Mouse (Mus musculus): ENCODE measurements around the gene Gm3415. TPM values are rescaled to one million over a fixed set of nuclear protein-coding genes. Genes with fewer than 3 reads are reported as not detected.

The Gm3415 gene
- polyA plus RNA-seq, 1 experiment from 2014 or later = not detected

Other genes starting within 250 kb of the Gm3415 start
- 0.04 and 0.05 TPM in 2 replicates for gene Wasf3, start 171.2 kb upstream of the Gm3415 start, polyA plus RNA-seq (2015; fragmentation: Nextera tagmentation; extraction: Ambion mirVana)
- not detected in 2 replicates for gene Gm6408, start 74.2 kb upstream of the Gm3415 start, polyA plus RNA-seq (2015; fragmentation: Nextera tagmentation; extraction: Ambion mirVana)
- not detected in 2 replicates for gene Gm6370, start 64.8 kb upstream of the Gm3415 start, polyA plus RNA-seq (2015; fragmentation: Nextera tagmentation; extraction: Ambion mirVana)
- not detected in 2 replicates for gene 4930449I24Rik, start 53.7 kb upstream of the Gm3415 start, polyA plus RNA-seq (2015; fragmentation: Nextera tagmentation; extraction: Ambion mirVana)
- gene Gm3402, start 42.0 kb upstream of the Gm3415 start, polyA plus RNA-seq (2015; fragmentation: Nextera tagmentation; extraction: Ambion mirVana) = not detected in 2 replicates
- not detected in 2 replicates for gene Gm3404, start 30.3 kb upstream of the Gm3415 start, polyA plus RNA-seq (2015; fragmentation: Nextera tagmentation; extraction: Ambion mirVana)
- gene Gm3409, start 18.5 kb upstream of the Gm3415 start, polyA plus RNA-seq (2015; fragmentation: Nextera tagmentation; extraction: Ambion mirVana) = not detected in 2 replicates
- gene Gpr12, start 29.1 kb downstream of the Gm3415 start, polyA plus RNA-seq (2015; fragmentation: Nextera tagmentation; extraction: Ambion mirVana) = 0.13 and 0.20 TPM in 2 replicates
- gene Usp12, start 238.9 kb downstream of the Gm3415 start, polyA plus RNA-seq (2015; fragmentation: Nextera tagmentation; extraction: Ambion mirVana) = 7.8 and 8.1 TPM in 2 replicates

All from liver, embryonic 16.5 days (tissue).